Mouse (Mus musculus) olfactory bulb, adult 2 months (tissue): ENCODE data around the gene BC048403.

Experiments
- CTCF ChIP-seq: fragments of 200-500 bp; IDR thresholded peaks from 2 replicates; pipeline ENCODE4 v1.5.1; 2012; ENCODE audit warnings: low read depth, mild to moderate bottlenecking, low read length, moderate library complexity; ENCODE audit not compliant: insufficient read depth
- POLR2A ChIP-seq: fragments of 200-500 bp; IDR thresholded peaks from 2 replicates; pipeline ENCODE4 v1.6.1; 2012; ENCODE audit warnings: mild to moderate bottlenecking, low read depth, low read length, moderate library complexity; ENCODE audit not compliant: insufficient read depth

- TF ChIP-seq CTCF (no peak), POLR2A (no peak)
Measured at GRCm38 (mm10) chr10:121781159-121781558, 41.4 kb downstream of the BC048403 start.
